Mouse (Mus musculus): ENCODE measurements around the gene Fgf11. TPM values are rescaled to one million over a fixed set of nuclear protein-coding genes. Genes with fewer than 3 reads are reported as not detected.

The Fgf11 gene
- polyA plus RNA-seq, 1 experiment from 2014 or later, result 2.2 TPM

- no peaks in the 10 kb centered on the region for H3K9me3 ChIP-seq (replicated peaks; ENCODE audit: control insufficient read depth, low read length)
- peak overlapping the region; percentile 93 for H3K27ac ChIP-seq (ENCODE audit: low read length)
- H3K4me2 ChIP-seq (ENCODE audit: low read depth, low read length), result peak overlapping the region; percentile 77
- peak; percentile 86 for ATAC-seq (replicated peaks; ENCODE audit: extremely low read depth, insufficient read depth, low FRiP score)
- H3K27me3 ChIP-seq (ENCODE audit: control insufficient read depth, insufficient read depth, low read length), result no peaks in the 10 kb centered on the region
- peak overlapping the region; percentile 98 for H3K9ac ChIP-seq (ENCODE audit: low read length)
- H3K4me1 ChIP-seq (ENCODE audit: control insufficient read depth, insufficient read depth, low read length), result peaks cover 10% of the 10 kb centered on the region; the same call in 1 of the 2 replicates
- no peaks in the 10 kb centered on the region for H3K36me3 ChIP-seq (ENCODE audit: control insufficient read depth, insufficient read depth)
- WGBS, result 1% methylated on average over 37 of the region's 37 CpGs
- peak overlapping the region; percentile 95 for H3K4me3 ChIP-seq (ENCODE audit: low read length)
Observed at GRCm38 (mm10) chr11:69766126-69766609, 35.5 kb downstream of the Fgf11 start.

- peak; percentile 63 for ATAC-seq (replicated peaks; ENCODE audit: extremely low read depth, insufficient read depth, low FRiP score)
- Histone ChIP-seq H3K4me2 (ENCODE audit: low read depth, low read length) (peak within 1 kb of the TSS; percentile 77), H3K36me3 (ENCODE audit: control insufficient read depth, insufficient read depth) (no peaks in the 10 kb centered on the region), H3K9me3 (replicated peaks; ENCODE audit: control insufficient read depth, low read length) (no peaks in the 10 kb centered on the region), H3K27ac (ENCODE audit: low read length) (peak within 1 kb of the TSS; percentile 93), H3K9ac (ENCODE audit: low read length) (peak within 1 kb of the TSS; percentile 98), H3K4me1 (ENCODE audit: control insufficient read depth, insufficient read depth, low read length) (peaks cover 10% of the 10 kb centered on the region), H3K4me3 (ENCODE audit: low read length) (peak within 1 kb of the TSS; percentile 95), H3K27me3 (ENCODE audit: control insufficient read depth, insufficient read depth, low read length) (no peaks in the 10 kb centered on the region)
- 15% methylated on average over 50 of the region's 55 CpGs for WGBS
Observed at GRCm38 (mm10) chr11:69765221-69766125, 36.2 kb downstream of the Fgf11 start, which contains the start of gene Zbtb4. Zbtb4 (plus strand) TSS chr11:69765912.

GRCm38 (mm10) chr11:69763551-69763950, 38.1 kb downstream of the Fgf11 start:
- 74% methylated on average over 7 of the region's 7 CpGs for WGBS
- Histone ChIP-seq H3K36me3 (ENCODE audit: control insufficient read depth, insufficient read depth) (no peaks in the 10 kb centered on the region), H3K4me2 (ENCODE audit: low read depth, low read length) (no peak overlapping the region), H3K4me1 (ENCODE audit: control insufficient read depth, insufficient read depth, low read length) (peaks cover 21% of the 10 kb centered on the region), H3K27me3 (ENCODE audit: control insufficient read depth, insufficient read depth, low read length) (no peaks in the 10 kb centered on the region), H3K27ac (ENCODE audit: low read length) (no peak overlapping the region), H3K9ac (ENCODE audit: low read length) (no peak overlapping the region), H3K4me3 (ENCODE audit: low read length) (no peak overlapping the region), H3K9me3 (replicated peaks; ENCODE audit: control insufficient read depth, low read length) (no peaks in the 10 kb centered on the region)
- ATAC-seq (replicated peaks; ENCODE audit: extremely low read depth, insufficient read depth, low FRiP score), result no peak

GRCm38 (mm10) chr11:69761868-69762267, 39.8 kb downstream of the Fgf11 start, which contains the start of gene Slc35g3:
Slc35g3 (minus strand) TSS chr11:69761968.
- no peak for ATAC-seq (replicated peaks; ENCODE audit: extremely low read depth, insufficient read depth, low FRiP score)
- no peak within 1 kb of the TSS for H3K27ac ChIP-seq (ENCODE audit: low read length)
- 61% methylated on average over 1 of the region's 1 CpGs for WGBS

GRCm38 (mm10) chr11:69760901-69761200, 40.8 kb downstream of the Fgf11 start:
- Histone ChIP-seq H3K4me2 (ENCODE audit: low read depth, low read length) (no peak overlapping the region), H3K9me3 (replicated peaks; ENCODE audit: control insufficient read depth, low read length) (no peaks in the 10 kb centered on the region), H3K27ac (ENCODE audit: low read length) (no peak overlapping the region), H3K36me3 (ENCODE audit: control insufficient read depth, insufficient read depth) (no peaks in the 10 kb centered on the region), H3K4me3 (ENCODE audit: low read length) (no peak overlapping the region), H3K27me3 (ENCODE audit: control insufficient read depth, insufficient read depth, low read length) (no peaks in the 10 kb centered on the region), H3K4me1 (ENCODE audit: control insufficient read depth, insufficient read depth, low read length) (peaks cover 30% of the 10 kb centered on the region), H3K9ac (ENCODE audit: low read length) (no peak overlapping the region)
- no peak for ATAC-seq (replicated peaks; ENCODE audit: extremely low read depth, insufficient read depth, low FRiP score)
- WGBS, result 97% methylated on average over 7 of the region's 7 CpGs

More at GRCm38 (mm10) chr11:69761868-69762267, 39.8 kb downstream of the Fgf11 start, which contains the start of gene Slc35g3:
- no peak within 1 kb of the TSS for H3K4me2 ChIP-seq (ENCODE audit: low read depth, low read length)
- no peaks in the 10 kb centered on the region for H3K36me3 ChIP-seq (ENCODE audit: control insufficient read depth, insufficient read depth)
- no peaks in the 10 kb centered on the region for H3K9me3 ChIP-seq (replicated peaks; ENCODE audit: control insufficient read depth, low read length)
- H3K9ac ChIP-seq (ENCODE audit: low read length), result no peak within 1 kb of the TSS
- H3K4me3 ChIP-seq (ENCODE audit: low read length), result no peak within 1 kb of the TSS
- peaks cover 27% of the 10 kb centered on the region for H3K4me1 ChIP-seq (ENCODE audit: control insufficient read depth, insufficient read depth, low read length)
- no peaks in the 10 kb centered on the region for H3K27me3 ChIP-seq (ENCODE audit: control insufficient read depth, insufficient read depth, low read length)

GRCm38 (mm10) chr11:69760160-69760900, 41.3 kb downstream of the Fgf11 start:
- Histone ChIP-seq H3K4me2 (ENCODE audit: low read depth, low read length) (peak overlapping the region; percentile 88), H3K27ac (ENCODE audit: low read length) (peak overlapping the region; percentile 99), H3K9ac (ENCODE audit: low read length) (peak overlapping the region; percentile 34; the same call in 1 of the 2 replicates), H3K27me3 (ENCODE audit: control insufficient read depth, insufficient read depth, low read length) (no peaks in the 10 kb centered on the region), H3K4me3 (ENCODE audit: low read length) (no peak overlapping the region), H3K9me3 (replicated peaks; ENCODE audit: control insufficient read depth, low read length) (no peaks in the 10 kb centered on the region), H3K36me3 (ENCODE audit: control insufficient read depth, insufficient read depth) (no peaks in the 10 kb centered on the region), H3K4me1 (ENCODE audit: control insufficient read depth, insufficient read depth, low read length) (peaks cover 33% of the 10 kb centered on the region)
- WGBS, result 80% methylated on average over 14 of the region's 14 CpGs
- no peak for ATAC-seq (replicated peaks; ENCODE audit: extremely low read depth, insufficient read depth, low FRiP score)

- no peaks in the 10 kb centered on the region for H3K9me3 ChIP-seq (replicated peaks; ENCODE audit: control insufficient read depth, low read length)
- no peaks in the 10 kb centered on the region for H3K36me3 ChIP-seq (ENCODE audit: control insufficient read depth, insufficient read depth)
- peak overlapping the region; percentile 99 for H3K27ac ChIP-seq (ENCODE audit: low read length)
- peak overlapping the region; percentile 78 for H3K4me3 ChIP-seq (ENCODE audit: low read length)
- under 1% methylated on average over 37 of the region's 37 CpGs for WGBS
- H3K9ac ChIP-seq (ENCODE audit: low read length), result peak overlapping the region; percentile 83
- peak; percentile 85 for ATAC-seq (replicated peaks; ENCODE audit: extremely low read depth, insufficient read depth, low FRiP score)
- no peaks in the 10 kb centered on the region for H3K27me3 ChIP-seq (ENCODE audit: control insufficient read depth, insufficient read depth, low read length)
- H3K4me1 ChIP-seq (ENCODE audit: control insufficient read depth, insufficient read depth, low read length), result peaks cover 38% of the 10 kb centered on the region
- peak overlapping the region; percentile 88 for H3K4me2 ChIP-seq (ENCODE audit: low read depth, low read length)
Observed at GRCm38 (mm10) chr11:69758971-69759721, 42.5 kb downstream of the Fgf11 start.

GRCm38 (mm10) chr11:69758478-69758970, 43.1 kb downstream of the Fgf11 start, which contains the start of gene Polr2a:
Polr2a (minus strand) TSS chr11:69758637.
- Histone ChIP-seq H3K4me2 (ENCODE audit: low read depth, low read length) (peak within 1 kb of the TSS; percentile 88), H3K36me3 (ENCODE audit: control insufficient read depth, insufficient read depth) (no peaks in the 10 kb centered on the region), H3K27ac (ENCODE audit: low read length) (peak within 1 kb of the TSS; percentile 99), H3K4me1 (ENCODE audit: control insufficient read depth, insufficient read depth, low read length) (peaks cover 38% of the 10 kb centered on the region), H3K9ac (ENCODE audit: low read length) (peak within 1 kb of the TSS; percentile 83), H3K27me3 (ENCODE audit: control insufficient read depth, insufficient read depth, low read length) (no peaks in the 10 kb centered on the region), H3K9me3 (replicated peaks; ENCODE audit: control insufficient read depth, low read length) (no peaks in the 10 kb centered on the region), H3K4me3 (ENCODE audit: low read length) (peak within 1 kb of the TSS; percentile 78)
- peak; percentile 96 for ATAC-seq (replicated peaks; ENCODE audit: extremely low read depth, insufficient read depth, low FRiP score)
- WGBS, result under 1% methylated on average over 35 of the region's 36 CpGs
